Mouse (Mus musculus): ENCODE measurements around the gene Ryr2. TPM values are rescaled to one million over a fixed set of nuclear protein-coding genes. Genes with fewer than 3 reads are reported as not detected.
"Not testable (repeated sequence)": the region's sequence is repeated elsewhere in the genome, so short reads cannot be mapped to it uniquely, and the experiment has no call there.

Ryr2 gene
- polyA plus RNA-seq, 1 experiment from 2014 or later = not detected

- Histone ChIP-seq H3K4me3 (ENCODE audit: inconsistent target) (no peak overlapping the region), H3K79me2 (ENCODE audit: inconsistent target) (no peaks in the 10 kb centered on the region), H3K27ac (no peak overlapping the region), H3K36me3 (ENCODE audit: inconsistent target) (no peaks in the 10 kb centered on the region)
- 93% methylated on average over 3 of the region's 3 CpGs for WGBS (ENCODE audit: missing documents)
Observed at GRCm38 (mm10) chr13:11701721-11702120, 405.0 kb downstream of the Ryr2 start.

GRCm38 (mm10) chr13:11696496-11696895 is 410.2 kb downstream of the Ryr2 start:
- Histone ChIP-seq H3K36me3 (ENCODE audit: inconsistent target) (no peaks in the 10 kb centered on the region), H3K4me3 (ENCODE audit: inconsistent target) (no peak overlapping the region), H3K79me2 (ENCODE audit: inconsistent target) (no peaks in the 10 kb centered on the region), H3K27ac (no peak overlapping the region)
- WGBS (ENCODE audit: missing documents) = 100% methylated on average over 1 of the region's 1 CpGs

- no peak overlapping the region for H3K4me3 ChIP-seq (ENCODE audit: inconsistent target)
- H3K27ac ChIP-seq = no peak overlapping the region
- H3K79me2 ChIP-seq (ENCODE audit: inconsistent target) = no peaks in the 10 kb centered on the region
- no peaks in the 10 kb centered on the region for H3K36me3 ChIP-seq (ENCODE audit: inconsistent target)
- 76% methylated on average over 4 of the region's 4 CpGs for WGBS (ENCODE audit: missing documents)
Observed at GRCm38 (mm10) chr13:11681802-11682201, 424.9 kb downstream of the Ryr2 start.

- Histone ChIP-seq H3K79me2 (ENCODE audit: inconsistent target) (no peaks in the 10 kb centered on the region), H3K4me3 (ENCODE audit: inconsistent target) (no peak overlapping the region), H3K36me3 (ENCODE audit: inconsistent target) (no peaks in the 10 kb centered on the region), H3K27ac (no peak overlapping the region)
Observed at GRCm38 (mm10) chr13:11662815-11663214, 443.9 kb downstream of the Ryr2 start.

- 100% methylated on average over 1 of the region's 1 CpGs for WGBS (ENCODE audit: missing documents)
- no peak overlapping the region for H3K4me3 ChIP-seq (ENCODE audit: inconsistent target)
- H3K27ac ChIP-seq = no peak overlapping the region
- no peaks in the 10 kb centered on the region for H3K36me3 ChIP-seq (ENCODE audit: inconsistent target)
- no peaks in the 10 kb centered on the region for H3K79me2 ChIP-seq (ENCODE audit: inconsistent target)
Observed at GRCm38 (mm10) chr13:11644846-11645245, 461.9 kb downstream of the Ryr2 start.

- no peaks in the 10 kb centered on the region for H3K36me3 ChIP-seq (ENCODE audit: inconsistent target)
- no peak overlapping the region for H3K4me3 ChIP-seq (ENCODE audit: inconsistent target)
- WGBS (ENCODE audit: missing documents) = 91% methylated on average over 5 of the region's 5 CpGs
- H3K27ac ChIP-seq = no peak overlapping the region
- H3K79me2 ChIP-seq (ENCODE audit: inconsistent target) = no peaks in the 10 kb centered on the region
Observed at GRCm38 (mm10) chr13:11636383-11636782, 470.4 kb downstream of the Ryr2 start.

GRCm38 (mm10) chr13:11624513-11624912 is 482.2 kb downstream of the Ryr2 start:
- Histone ChIP-seq H3K4me3 (ENCODE audit: inconsistent target) (no peak overlapping the region), H3K36me3 (ENCODE audit: inconsistent target) (no peaks in the 10 kb centered on the region), H3K79me2 (ENCODE audit: inconsistent target) (no peaks in the 10 kb centered on the region), H3K27ac (no peak overlapping the region)
- 89% methylated on average over 7 of the region's 7 CpGs for WGBS (ENCODE audit: missing documents)

GRCm38 (mm10) chr13:11595431-11595830 is 511.3 kb downstream of the Ryr2 start:
- no peak overlapping the region for H3K27ac ChIP-seq
- H3K4me3 ChIP-seq (ENCODE audit: inconsistent target) = no peak overlapping the region
- no peaks in the 10 kb centered on the region for H3K79me2 ChIP-seq (ENCODE audit: inconsistent target)
- no peaks in the 10 kb centered on the region for H3K36me3 ChIP-seq (ENCODE audit: inconsistent target)
- WGBS (ENCODE audit: missing documents) = 89% methylated on average over 9 of the region's 9 CpGs

GRCm38 (mm10) chr13:11585283-11585682 is 521.5 kb downstream of the Ryr2 start:
- no peak overlapping the region for H3K4me3 ChIP-seq (ENCODE audit: inconsistent target)
- 13% methylated on average over 7 of the region's 7 CpGs for WGBS (ENCODE audit: missing documents)
- no peak overlapping the region for H3K27ac ChIP-seq
- no peaks in the 10 kb centered on the region for H3K79me2 ChIP-seq (ENCODE audit: inconsistent target)
- H3K36me3 ChIP-seq (ENCODE audit: inconsistent target) = no peaks in the 10 kb centered on the region

GRCm38 (mm10) chr13:11572552-11572951 is 534.2 kb downstream of the Ryr2 start:
- H3K79me2 ChIP-seq (ENCODE audit: inconsistent target) = no peaks in the 10 kb centered on the region
- H3K4me3 ChIP-seq (ENCODE audit: inconsistent target) = no peak overlapping the region
- WGBS (ENCODE audit: missing documents) = 100% methylated on average over 1 of the region's 2 CpGs
- H3K27ac ChIP-seq = no peak overlapping the region
- H3K36me3 ChIP-seq (ENCODE audit: inconsistent target) = no peaks in the 10 kb centered on the region

- H3K36me3 ChIP-seq (ENCODE audit: inconsistent target) = no peaks in the 10 kb centered on the region
Observed at GRCm38 (mm10) chr13:11567376-11567775, 539.4 kb downstream of the Ryr2 start.

GRCm38 (mm10) chr13:11566486-11566885 is 540.3 kb downstream of the Ryr2 start:
- Histone ChIP-seq H3K79me2 (ENCODE audit: inconsistent target) (no peaks in the 10 kb centered on the region), H3K36me3 (ENCODE audit: inconsistent target) (no peaks in the 10 kb centered on the region)
- 84% methylated on average over 9 of the region's 9 CpGs for WGBS (ENCODE audit: missing documents)

More at GRCm38 (mm10) chr13:11567376-11567775, 539.4 kb downstream of the Ryr2 start:
- no peak overlapping the region for H3K4me3 ChIP-seq (ENCODE audit: inconsistent target)
- H3K27ac ChIP-seq = no peak overlapping the region
- H3K79me2 ChIP-seq (ENCODE audit: inconsistent target) = no peaks in the 10 kb centered on the region

GRCm38 (mm10) chr13:11563224-11564024 is 543.3 kb downstream of the Ryr2 start:
- no peaks in the 10 kb centered on the region for H3K79me2 ChIP-seq (ENCODE audit: inconsistent target)
- H3K4me3 ChIP-seq (ENCODE audit: inconsistent target) = no peak overlapping the region
- no peak overlapping the region for H3K27ac ChIP-seq
- 45% methylated on average over 1 of the region's 1 CpGs for WGBS (ENCODE audit: missing documents)
- no peaks in the 10 kb centered on the region for H3K36me3 ChIP-seq (ENCODE audit: inconsistent target)

More at GRCm38 (mm10) chr13:11566486-11566885, 540.3 kb downstream of the Ryr2 start:
- Histone ChIP-seq H3K27ac (no peak overlapping the region), H3K4me3 (ENCODE audit: inconsistent target) (no peak overlapping the region)

GRCm38 (mm10) chr13:11549644-11550043 is 557.1 kb downstream of the Ryr2 start:
- 100% methylated on average over 2 of the region's 3 CpGs for WGBS (ENCODE audit: missing documents)
- Histone ChIP-seq H3K27ac (no peak overlapping the region), H3K4me3 (ENCODE audit: inconsistent target) (no peak overlapping the region), H3K79me2 (ENCODE audit: inconsistent target) (no peaks in the 10 kb centered on the region), H3K36me3 (ENCODE audit: inconsistent target) (no peaks in the 10 kb centered on the region)

- not testable (repeated sequence) for H3K27ac ChIP-seq; H3K36me3 ChIP-seq (ENCODE audit: inconsistent target); H3K79me2 ChIP-seq (ENCODE audit: inconsistent target); H3K4me3 ChIP-seq (ENCODE audit: inconsistent target)
- 79% methylated on average over 15 of the region's 15 CpGs for WGBS (ENCODE audit: missing documents)
Observed at GRCm38 (mm10) chr13:11549136-11549535, 557.6 kb downstream of the Ryr2 start.

GRCm38 (mm10) chr13:11545841-11546240 is 560.9 kb downstream of the Ryr2 start:
- no peaks in the 10 kb centered on the region for H3K79me2 ChIP-seq (ENCODE audit: inconsistent target)
- H3K27ac ChIP-seq = no peak overlapping the region
- WGBS (ENCODE audit: missing documents) = 36% methylated on average over 7 of the region's 7 CpGs
- no peak overlapping the region for H3K4me3 ChIP-seq (ENCODE audit: inconsistent target)
- no peaks in the 10 kb centered on the region for H3K36me3 ChIP-seq (ENCODE audit: inconsistent target)

Data from macrophage (primary cell).